Mouse (Mus musculus): Measurements from ENCODE around the gene Ube2l3.

- TF ChIP-seq CTCF (IDR thresholded peaks at IDR 0.05; ENCODE audit: borderline replicate concordance, insufficient read depth, low read depth, low read length), result no peak
- no peak for TF ChIP-seq POLR2A (IDR thresholded peaks at IDR 0.05; ENCODE audit: borderline replicate concordance, insufficient read depth, low read length)
These were observed 37.0 kb upstream of the Ube2l3 start for GRCm38 (mm10) chr16:17239409-17239808.

Data from cerebellum, adult 2 months (tissue).